Mouse (Mus musculus): ENCODE results near the gene Syndig1.

The Syndig1 gene

DNA sequence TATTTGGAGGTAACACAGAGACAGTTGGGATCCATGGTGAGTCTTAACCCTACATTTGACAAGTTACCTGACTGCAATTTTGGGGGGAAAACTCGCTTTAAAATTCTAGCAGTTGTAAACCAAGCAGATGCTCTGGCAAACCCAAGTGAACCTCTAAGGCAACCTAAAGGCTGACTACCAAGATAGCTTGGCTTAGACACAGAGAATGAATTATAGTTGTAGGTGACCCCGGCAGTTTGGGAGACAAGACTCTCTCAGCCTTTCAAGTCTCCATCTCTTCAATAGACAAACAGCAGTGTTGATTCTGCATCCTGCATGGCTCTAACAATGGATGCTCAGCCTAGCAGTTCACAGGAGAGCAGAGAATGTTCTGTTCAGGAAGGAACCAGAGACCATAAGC, at the start of gene Syndig1:
Gene Syndig1 (plus strand): TSS at position 301 of the 400 bp plus-strand sequence.
- DNase-seq (ENCODE audit: low spot score) = no peak

DNA sequence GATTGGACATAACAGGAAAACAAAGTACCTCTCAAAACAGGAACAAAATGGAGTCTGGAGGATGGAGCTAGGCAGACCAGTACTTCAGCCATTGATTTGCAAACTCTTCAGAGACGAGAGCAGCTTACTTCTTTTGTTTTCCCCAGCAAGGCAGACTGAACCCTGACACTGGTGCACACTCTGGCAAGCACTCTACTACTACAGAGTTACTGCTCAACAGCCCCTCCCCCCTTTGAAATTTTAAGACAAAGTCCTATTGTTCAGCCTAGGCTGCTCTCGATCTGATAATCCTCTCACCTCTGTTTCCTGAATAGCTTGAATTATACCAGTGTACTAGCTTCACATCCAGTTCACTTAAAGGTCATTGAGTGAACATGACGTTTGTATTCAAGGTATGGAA, 30.4 kb upstream of the Syndig1 start:
- no peak for DNase-seq (ENCODE audit: low spot score)

- DNase-seq (ENCODE audit: low spot score) = no peak
Observed at GRCm38 (mm10) chr2:149804599-149805140, 24.3 kb upstream of the Syndig1 start.

GRCm38 (mm10) chr2:149805256-149805655, 23.8 kb upstream of the Syndig1 start:
- DNase-seq (ENCODE audit: low spot score) = no peak

GRCm38 (mm10) chr2:149812899-149813298, 16.1 kb upstream of the Syndig1 start:
- DNase-seq (ENCODE audit: low spot score) = no peak

DNA sequence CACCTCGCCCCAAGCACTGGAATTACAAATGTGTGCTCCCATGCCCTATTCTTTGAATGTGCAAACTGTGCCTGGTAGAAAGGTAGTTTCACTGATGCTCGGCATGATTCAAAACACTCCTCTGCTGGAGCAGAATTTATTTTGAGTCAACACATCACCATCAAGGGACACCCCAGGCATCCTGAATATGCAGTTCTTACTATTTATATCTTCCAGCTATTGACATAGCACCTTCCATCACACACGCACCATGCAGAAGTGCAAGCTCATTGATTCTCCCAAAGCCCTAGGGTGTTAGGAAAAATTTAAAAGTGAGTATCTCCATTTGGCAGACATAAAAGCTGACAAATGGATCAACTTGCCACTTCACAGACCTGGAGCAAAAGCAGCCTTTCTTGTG, 10.6 kb upstream of the Syndig1 start:
- no peak for DNase-seq (ENCODE audit: low spot score)

DNA sequence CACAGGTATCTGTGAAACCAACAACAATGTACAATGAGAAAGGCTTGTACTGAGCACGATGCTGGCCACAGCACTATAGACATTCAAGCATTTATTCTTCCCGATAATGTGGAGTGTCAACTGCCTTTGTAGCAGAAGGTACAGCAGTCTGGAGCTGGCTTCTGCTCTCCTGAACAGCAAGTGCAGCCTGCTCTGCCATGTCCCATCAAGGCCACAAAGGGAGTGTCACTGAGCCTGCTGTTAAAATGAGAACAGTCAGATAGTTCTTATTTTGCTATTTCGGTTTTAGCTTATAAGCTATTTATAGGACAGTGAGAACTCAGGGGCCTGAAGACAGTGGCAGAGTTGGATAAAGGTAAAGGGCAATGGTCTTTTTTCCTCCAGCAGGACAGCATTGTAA, 9.3 kb upstream of the Syndig1 start:
- no peak for DNase-seq (ENCODE audit: low spot score)

DNA sequence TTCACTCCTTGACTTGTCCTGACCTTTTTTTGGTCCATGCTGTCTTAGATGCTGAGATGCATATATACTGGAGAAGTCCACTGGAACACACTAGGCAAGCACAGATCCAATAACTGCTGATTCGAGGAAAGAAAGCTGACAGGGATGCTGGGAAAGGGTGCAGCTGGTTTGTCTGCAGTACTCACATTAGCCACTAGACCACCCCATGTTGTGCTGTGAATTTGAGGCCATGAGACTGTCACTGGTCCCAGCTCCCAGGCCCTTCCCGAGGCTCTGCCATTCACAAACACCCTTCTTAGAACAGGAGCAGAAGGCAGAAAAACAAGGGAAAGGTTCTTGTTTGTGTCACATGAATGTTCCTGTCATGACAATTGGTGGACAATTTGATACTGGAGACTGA, 8.8 kb upstream of the Syndig1 start:
- no peak for DNase-seq (ENCODE audit: low spot score)

GRCm38 (mm10) chr2:149829955-149830535, 1.0 kb downstream of the Syndig1 start:
- no peak for DNase-seq (ENCODE audit: low spot score)

GRCm38 (mm10) chr2:149830536-149831458, 1.8 kb downstream of the Syndig1 start, which contains the start of gene C530025M09Rik:
C530025M09Rik (minus strand) TSS chr2:149831213.
- peak; percentile 11 for DNase-seq (ENCODE audit: low spot score)

- no peak for DNase-seq (ENCODE audit: low spot score)
Observed at GRCm38 (mm10) chr2:149831459-149832245, 2.6 kb downstream of the Syndig1 start.

DNA sequence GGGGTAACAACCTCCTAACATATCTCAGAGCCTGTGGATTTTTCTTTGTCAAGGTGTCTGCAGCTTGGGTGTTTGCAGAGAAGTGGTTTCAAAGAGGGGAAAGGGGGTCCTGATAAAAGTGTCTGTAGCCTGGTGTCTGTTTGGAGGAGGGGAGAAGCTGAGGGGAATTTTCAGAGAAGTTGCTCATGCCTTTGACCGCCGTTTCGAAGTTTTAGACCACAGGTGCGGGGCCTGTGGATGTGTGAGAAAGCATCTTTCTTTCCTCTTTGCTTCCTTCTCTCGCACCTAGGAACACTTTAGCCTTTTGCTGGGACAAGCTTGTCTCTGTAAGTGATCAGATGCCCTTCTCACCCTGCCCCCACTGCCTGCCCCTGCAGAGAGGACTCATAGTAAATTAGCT, 3.3 kb downstream of the Syndig1 start:
- DNase-seq (ENCODE audit: low spot score) = no peak

DNA sequence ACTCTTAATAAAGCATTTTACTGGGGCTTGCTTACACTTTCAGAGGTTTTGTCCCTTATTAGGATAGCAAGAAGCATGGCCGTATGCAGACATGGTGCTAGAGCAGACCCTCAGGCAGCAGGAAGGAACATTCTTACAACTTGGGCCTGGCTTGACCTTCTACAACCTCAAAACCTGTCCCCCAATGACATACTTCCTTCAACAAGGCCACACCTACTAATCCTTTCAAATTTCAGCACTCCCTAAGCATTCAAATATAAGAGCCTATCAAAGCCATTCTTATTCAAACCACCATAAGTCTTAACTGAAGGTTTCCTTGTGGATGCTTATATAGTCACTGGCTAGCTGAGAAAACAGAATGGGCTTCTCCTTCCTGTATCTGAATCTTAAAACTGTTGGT, 6.1 kb downstream of the Syndig1 start:
- no peak for DNase-seq (ENCODE audit: low spot score)

GRCm38 (mm10) chr2:149836471-149837135, 7.6 kb downstream of the Syndig1 start:
- no peak for DNase-seq (ENCODE audit: low spot score)

DNA sequence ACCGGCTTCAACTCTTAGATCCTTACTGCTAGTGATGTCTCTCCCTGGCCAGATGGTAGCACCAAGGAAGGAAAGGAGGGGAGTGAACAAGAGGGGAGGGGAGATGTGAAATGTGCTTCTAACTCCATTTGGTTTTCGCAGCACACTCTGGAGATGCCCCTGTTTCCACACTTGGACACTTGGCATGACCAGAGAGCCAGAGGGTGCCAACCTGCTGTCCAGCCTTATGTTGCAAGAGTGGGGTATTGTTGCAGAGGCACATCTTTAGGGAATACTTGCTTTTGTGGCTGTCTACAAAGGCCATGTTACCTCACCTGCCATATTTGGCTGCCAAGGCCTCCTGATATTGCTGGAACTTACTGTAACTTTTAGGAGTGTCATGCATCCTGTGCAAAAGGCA, 10.7 kb downstream of the Syndig1 start:
- no peak for DNase-seq (ENCODE audit: low spot score)

GRCm38 (mm10) chr2:149844575-149844974, 15.6 kb downstream of the Syndig1 start:
- DNase-seq (ENCODE audit: low spot score) = no peak

- no peak for DNase-seq (ENCODE audit: low spot score)
Observed at GRCm38 (mm10) chr2:149848778-149849177, 19.8 kb downstream of the Syndig1 start.

- DNase-seq (ENCODE audit: low spot score) = no peak
Observed at GRCm38 (mm10) chr2:149861002-149861401, 32.0 kb downstream of the Syndig1 start.

GRCm38 (mm10) chr2:149865914-149866435, 37.0 kb downstream of the Syndig1 start:
- DNase-seq (ENCODE audit: low spot score) = no peak

DNA sequence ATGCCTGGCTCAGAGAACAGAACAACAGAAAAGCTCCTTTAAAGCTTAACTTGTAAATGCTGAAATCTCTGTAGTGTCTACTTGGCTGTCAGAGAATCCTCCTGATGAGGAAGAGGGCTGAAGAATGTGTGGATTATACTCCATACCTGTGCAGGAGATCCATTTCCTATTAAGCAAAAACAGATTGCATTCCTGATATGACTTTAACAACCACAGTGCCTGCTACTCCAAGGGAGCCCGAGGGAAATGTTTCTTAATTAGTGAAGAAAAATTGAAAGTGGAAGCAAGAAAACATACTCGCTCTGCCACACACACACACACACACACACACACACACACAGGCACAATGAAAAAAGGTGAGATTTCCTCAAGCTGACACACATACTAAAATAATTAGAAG, 41.5 kb downstream of the Syndig1 start:
- no peak for DNase-seq (ENCODE audit: low spot score)

- DNase-seq (ENCODE audit: low spot score) = no peak
Observed at GRCm38 (mm10) chr2:149872496-149872895, 43.5 kb downstream of the Syndig1 start.
